Mouse (Mus musculus) testis, postnatal 14 days (tissue): Measurements from ENCODE around the gene Cxcl2.

ENCODE experiments used
- DNase-seq: peaks from one replicate; pipeline ENCODE4 v3.0.0; 2021; ENCODE audit warnings: low spot score

Cxcl2 gene

DNA sequence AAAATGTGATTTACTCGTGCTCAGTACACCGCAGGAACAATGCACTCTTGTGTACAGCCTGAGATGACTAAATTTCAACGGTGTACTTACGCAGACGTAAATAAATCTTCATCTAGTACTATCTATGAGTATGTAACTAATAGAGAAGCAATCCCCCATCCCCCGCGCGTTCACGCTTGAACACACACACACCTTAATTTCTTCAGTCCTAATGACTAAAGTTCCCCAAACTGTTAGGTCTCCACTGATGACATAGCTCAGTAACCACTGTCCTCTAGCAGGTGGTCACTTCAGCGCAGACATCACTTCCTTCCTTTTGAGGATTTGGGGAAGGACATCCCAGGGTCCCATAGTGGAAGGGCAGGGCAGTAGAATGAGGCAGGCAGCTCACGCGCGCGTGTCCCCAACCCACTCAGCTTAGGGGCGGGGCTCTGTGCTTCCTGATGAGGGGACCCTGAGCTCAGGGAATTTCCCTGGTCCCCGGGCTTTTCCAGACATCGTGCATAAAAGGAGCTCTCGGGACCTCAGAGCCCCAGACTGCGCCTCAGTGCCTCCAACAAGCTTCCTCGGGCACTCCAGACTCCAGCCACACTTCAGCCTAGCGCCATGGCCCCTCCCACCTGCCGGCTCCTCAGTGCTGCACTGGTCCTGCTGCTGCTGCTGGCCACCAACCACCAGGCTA, at the start of gene Cxcl2:
Gene Cxcl2, plus strand, starts transcription at position 533 of the 682 bp plus-strand sequence.
- DNase-seq = no peak

DNA sequence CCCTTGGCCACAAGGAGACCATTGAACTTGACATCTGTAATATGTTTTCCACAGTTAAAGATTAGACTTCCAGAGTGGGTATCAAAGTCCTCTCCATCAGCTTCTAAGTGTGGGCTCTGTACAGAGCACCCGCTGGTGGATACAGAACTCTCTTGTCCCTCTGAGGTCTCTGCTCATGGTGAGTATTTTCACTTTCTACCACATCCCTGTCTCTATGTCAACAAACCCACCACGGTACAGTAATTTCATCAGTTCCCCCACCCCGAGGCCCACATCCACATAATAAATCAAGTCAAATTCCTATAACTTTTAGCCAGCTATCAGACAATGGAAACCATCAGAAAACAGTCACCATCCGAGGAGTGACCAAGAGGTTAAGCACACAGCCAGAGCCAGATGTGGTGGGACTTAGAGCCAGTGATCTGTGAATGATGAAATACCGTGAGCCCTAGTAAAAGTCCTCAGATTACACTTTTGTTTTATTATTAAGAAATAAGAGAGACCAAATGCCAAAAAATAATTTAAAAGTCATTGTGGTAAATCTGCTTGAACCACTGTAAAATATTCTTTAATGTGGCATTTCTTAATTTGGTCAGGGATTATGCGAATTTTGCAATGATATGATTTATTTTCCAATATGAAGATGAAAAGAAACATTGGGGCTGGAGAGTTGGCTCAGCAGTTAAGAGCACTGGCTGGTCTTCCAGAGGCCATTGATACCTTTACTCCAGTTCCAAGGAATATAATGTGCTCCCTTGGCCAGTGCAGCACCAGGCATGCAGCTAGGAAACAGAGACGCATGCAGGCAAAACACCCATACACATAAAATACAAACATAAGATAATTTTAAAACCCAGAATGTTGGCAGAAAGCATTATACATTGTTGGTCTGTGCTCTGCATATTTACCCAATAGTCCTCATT, 48.1 kb upstream of the Cxcl2 start:
- DNase-seq = no peak

DNA sequence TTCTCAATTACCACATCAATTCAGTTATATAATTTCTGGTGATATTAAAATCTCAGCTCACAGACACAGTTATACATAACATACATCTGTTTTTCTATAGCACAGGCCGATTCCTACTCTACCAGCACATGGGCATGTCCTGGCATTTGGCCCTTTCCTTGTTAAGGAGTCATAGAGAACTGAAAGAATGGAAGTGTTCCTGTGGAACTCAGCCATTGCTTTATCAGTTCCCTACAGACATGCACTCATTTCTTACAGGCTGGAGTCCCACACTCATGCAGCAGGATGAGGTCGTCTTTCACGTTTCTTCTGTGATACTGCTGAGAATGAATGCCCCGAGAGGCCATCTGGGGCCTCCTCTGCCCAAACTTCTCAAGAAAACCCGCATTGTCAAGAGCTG, 46.2 kb upstream of the Cxcl2 start:
- no peak for DNase-seq

DNA sequence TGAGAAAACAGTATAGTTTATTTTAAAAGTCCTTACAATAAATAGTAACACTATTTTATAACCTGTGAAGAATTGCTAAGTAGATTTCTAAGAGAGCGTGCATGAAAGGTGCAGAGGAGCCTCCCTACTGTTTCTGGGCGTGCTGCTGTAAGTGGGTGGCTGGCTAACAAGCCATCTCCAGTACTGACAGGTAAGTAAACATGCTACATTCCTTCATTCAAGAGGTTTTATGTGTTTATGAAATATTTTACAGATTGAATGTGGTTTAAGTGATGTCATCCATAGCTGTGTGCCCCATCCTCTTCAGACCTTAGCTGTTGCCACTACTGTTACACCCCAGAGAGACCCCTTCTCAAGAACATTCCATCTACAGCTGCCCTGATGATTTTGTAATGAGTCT, 45.2 kb upstream of the Cxcl2 start:
- DNase-seq = no peak

DNA sequence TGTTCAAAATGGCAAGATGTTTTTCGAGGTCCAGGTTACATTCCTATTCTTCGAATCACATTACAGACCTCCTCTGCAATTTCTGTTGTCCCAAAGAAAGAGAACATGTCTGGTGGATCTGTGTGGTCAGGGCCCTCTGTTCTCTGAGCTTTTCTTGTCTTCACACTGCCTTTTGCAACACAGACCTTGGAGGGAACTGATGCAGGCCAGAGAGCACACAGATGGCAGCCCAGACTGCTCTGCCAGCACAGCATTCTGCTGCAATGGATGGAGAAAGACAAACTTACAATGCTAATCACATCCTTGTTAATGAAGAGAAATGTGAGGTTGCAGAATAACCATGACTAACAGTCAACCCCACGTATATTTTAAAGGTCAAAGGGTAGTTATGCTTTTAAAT, 44.6 kb upstream of the Cxcl2 start:
- no peak for DNase-seq

DNA sequence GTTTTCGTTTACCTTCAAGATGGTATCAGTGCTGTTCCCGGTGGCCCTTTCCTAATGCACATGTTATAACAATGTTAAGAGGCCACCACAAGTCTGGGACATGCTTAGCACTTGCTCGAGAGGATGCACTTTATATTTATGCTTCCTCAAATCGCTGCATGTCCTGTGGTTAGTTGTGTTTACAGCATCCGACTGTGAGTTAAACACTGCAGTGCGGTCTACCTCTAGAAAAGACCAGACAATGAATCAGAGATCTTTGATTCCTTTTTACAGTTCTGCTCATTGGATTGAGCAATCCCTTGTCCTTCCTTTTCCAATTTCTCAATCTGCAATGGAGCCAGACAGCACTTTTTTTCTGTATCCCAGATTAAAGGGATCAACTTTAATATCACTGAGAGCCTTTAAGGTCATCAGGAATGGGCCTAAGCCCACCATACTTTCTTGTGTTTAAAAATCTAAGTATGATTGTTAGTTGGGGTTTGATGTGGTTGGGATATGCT, 41.7 kb upstream of the Cxcl2 start:
- no peak for DNase-seq

DNA sequence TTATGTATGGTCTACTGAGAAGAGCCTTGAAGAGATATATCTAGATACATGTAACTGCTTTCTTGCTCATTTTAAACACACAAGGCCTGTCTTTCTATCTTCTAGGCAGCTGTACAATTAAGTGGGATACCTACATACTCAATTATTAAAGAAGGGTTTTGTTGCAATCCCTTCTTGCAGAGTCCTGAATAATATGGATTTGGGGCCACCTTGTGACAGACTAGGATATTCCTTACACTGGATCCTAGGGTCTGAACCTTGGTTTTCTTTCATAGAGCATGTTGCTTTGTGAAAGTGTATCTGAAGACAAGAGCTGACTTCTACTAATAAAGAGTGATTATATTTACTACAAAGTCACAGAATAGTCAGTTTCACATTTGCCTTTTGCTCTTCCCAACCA, 36.9 kb upstream of the Cxcl2 start:
- DNase-seq = no peak

DNA sequence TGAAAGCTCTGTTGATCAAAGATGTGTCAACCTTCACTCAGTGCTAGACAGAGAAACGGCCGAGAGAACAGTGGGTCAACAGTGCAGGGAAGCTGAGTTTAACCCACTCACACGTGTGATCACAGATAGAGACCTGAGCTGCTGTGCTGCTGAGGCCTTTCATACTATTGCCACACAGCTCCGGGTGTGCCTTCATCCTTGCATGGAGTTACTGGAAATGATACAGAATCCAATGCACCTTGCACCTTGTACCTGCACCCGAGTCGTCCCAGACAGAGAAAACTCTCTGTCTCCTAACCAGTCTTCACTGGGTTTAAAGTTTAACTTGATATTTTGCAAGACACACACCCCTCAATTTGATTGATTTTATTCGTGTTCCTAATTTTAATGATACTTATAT, 31.3 kb upstream of the Cxcl2 start:
- no peak for DNase-seq

DNA sequence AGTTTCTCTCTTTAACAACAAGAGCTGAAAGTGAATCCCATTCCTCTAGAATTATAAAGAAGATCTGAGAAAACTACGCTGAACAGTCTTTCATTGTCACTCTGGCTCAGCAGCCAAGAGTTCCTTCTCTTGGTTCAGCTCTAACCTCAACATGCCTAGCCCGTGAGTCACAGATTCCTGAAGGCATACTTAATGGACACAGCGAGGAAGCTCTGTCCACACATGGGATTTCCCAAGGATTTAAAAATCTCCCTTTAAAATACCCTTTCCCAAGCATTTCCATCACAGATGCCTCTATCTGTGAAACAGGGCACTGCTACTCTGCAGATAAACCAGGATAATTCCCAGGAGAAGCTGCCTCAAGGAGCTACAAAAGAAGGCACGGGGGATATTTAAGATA, 27.6 kb upstream of the Cxcl2 start:
- no peak for DNase-seq

DNA sequence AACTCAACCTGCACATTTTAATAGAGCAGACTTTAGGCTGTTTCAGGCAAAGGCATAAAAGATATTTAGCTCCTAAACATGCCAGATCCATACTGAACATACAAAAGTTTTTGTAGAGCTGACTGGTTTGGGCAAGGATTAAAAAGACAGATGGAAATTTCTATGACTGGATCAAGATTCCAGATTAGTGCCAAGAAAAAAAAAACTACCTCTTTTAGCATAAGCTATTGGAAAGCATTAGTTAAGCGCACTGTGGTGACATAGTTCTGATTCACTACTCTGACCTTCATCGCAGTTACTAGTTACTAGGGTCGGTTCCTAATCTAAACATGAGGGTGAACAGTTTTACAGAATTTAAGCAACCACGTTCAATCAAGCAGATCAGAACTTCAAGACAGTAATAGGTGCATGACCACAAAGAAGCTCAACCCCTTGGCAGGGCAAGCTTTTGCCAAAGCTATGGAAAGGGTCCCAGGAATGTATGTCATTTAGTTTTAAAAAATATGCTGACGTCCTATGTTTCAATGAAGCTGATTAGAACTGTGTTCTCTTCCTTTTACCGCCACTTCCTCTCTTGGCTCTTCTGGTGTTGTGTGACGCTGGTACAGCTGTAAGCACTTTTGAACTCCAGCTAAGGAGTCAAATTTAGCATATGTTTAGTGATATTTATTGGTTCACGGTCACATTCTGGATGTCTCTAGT, 27.0 kb upstream of the Cxcl2 start:
- DNase-seq = no peak

DNA sequence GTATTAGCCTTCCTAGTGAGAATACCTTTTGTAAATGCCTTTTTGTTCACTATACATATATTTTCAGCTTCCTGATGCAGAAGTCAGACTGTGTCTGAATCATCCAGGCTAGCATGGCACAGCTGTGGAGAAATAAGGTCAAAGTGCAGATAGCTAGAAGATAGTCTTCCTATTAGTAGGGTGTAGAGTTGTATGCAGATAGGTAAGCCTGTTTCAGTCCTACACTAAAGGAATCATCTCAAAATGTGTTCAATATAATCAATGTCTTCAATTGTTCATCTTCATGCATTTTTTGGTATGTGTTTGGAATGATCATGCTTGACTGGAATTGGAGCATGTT, 26.5 kb upstream of the Cxcl2 start:
- no peak for DNase-seq

DNA sequence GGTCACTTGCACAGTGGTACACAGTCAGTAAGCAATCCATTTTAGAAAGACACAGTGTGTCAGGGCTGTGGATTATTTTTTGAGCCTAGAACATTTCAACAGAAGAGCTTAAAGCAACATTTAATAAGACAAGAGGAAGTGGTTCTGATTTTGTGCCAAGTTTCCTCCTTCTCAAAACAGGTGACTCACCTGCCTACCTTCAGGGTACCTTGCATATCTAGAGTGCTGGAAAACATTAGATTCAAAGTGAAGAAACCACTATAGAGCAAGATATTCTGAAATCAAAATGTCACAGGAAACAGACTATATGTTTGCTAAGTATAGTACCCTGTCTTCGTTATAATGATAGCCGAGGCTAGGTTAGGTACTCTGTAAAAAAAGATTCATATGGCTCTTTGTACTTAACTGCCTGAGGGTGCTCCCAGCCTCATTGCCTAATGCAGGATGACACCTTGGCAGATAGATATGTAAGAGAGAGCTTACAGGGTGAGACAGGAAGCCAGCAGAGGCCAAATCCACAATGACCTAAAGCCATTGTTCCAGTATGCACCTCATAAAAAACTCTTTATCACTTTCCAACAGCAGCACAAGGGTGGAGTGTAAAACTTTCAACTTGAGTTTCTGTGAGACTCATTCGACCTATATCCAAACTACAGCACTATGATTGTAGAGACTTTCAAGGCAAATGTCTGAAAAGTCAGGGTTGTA, 24.2 kb upstream of the Cxcl2 start:
- no peak for DNase-seq

DNA sequence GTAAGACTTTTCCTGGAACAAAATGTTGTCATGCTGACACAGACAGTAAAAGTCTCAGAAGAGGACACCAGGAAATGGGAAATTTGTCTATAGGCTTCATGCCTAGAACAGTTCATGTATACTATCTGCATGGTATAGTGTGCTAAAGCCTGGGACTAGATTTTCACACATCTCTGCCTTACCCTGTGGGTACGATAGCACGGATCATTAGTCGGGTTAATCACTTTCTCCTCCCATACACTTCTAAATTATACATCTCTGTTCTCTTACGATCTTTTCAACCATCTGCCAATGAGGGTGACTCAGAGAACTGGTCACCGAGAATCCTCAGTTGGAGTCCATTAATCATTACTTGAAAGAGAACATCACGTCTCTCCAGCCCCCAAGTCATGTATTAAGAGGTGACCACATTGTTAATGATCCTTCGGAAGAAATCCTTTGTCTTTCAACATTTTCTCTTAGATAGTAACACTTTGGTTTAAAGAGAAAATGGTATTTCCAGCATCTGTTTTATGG, 23.3 kb upstream of the Cxcl2 start:
- no peak for DNase-seq

DNA sequence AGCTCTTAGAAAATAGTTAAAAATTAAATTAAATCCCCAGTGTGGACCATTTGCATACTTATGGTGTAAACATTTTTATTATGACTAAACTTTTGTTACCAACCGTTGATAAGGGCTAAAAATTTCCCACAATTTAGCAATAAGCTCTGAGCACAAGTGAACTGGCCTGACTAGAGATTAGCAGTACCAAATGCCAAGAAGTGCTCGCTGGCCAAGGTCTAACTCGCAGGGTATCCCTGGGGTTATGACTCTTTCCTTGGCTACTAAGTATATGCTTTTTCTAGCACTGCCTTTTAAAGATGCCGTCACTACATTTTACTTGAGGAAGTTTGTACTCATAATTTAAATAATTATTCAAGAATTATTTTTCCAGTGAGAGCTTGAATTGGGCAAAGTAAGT, 22.6 kb upstream of the Cxcl2 start:
- no peak for DNase-seq

DNA sequence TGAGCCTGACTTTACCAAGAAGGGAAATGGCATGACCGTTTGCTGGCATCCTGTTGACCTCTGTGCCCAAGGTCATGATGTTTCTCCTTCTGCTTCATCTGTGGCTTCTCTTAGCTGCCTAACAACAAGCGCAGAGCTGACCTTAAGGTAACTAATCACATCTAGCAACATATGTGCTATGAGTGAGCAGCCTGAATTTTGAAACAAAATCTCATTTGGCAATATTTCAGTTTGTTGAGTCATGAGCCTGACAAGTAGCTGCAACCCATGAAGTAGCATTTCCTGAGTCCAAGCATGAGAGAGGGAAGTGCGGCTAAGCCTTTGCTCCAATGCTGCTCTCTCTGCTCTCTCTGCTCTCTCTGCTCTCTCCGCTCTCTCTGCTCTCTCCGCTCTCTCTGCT, 22.0 kb upstream of the Cxcl2 start:
- no peak for DNase-seq

DNA sequence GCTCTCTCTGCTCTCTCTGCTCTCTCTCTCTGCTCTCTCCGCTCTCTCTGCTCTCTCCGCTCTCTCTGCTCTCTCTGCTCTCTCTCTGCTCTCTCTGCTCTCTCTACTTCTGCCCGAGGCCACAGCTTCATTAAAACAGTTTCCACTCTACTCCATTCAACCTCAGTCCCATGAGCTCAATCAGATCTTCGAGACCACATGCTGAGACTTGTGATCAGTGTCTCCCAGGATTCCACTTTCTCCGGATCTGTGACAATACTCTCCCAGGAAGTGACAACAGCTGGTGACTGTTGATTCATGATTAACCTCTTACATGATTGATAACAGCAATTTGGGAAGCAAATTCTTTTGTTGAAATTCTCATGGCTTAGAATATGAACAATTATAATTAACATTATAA, 21.5 kb upstream of the Cxcl2 start:
- no peak for DNase-seq

DNA sequence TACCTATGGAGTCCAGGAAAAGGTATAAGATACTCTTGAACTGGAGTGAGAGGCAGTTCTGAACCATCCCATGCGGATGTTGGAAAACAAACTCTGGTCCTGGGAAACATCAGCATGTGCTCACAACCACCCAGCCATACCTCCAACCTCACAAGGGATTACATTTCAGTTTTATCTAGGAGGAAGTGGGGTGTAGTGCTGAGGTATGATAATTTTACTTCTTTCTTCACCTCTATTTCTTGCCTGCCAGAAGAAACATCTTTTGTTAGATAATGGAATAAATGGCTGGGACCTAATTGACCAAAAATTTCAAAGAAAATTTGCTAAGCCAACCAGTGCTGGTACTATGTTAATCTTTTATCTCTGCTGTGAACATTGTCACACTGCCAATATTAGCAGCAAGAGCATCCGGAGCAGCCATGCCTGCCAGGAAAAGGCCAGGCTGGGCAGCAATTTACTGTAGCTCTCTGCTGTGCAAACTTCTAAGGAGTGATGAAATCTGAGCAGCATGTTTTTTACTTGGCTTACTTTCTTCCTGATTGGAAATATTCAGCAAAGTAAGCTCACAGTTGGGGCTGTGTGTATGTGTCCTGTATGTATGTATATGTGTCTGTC, 18.9 kb upstream of the Cxcl2 start:
- no peak for DNase-seq

DNA sequence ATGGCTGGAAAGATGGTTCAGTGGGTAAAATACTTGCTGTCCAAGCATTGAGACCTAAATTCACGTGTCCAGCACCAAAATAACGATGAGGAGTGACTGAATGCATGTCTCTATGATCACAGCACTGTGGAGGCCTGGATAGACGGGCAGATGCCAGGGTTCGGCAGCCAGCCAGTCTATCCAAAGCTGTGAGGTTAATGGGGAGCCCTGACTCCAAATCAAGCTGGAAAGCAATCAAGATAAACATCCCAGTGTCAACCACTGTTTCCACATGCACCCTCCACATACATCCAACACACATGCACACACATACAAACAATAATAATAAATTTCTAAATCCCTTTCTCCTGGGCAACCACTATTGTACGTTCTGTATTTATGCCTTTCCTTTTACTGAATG, 15.0 kb upstream of the Cxcl2 start:
- no peak for DNase-seq

DNA sequence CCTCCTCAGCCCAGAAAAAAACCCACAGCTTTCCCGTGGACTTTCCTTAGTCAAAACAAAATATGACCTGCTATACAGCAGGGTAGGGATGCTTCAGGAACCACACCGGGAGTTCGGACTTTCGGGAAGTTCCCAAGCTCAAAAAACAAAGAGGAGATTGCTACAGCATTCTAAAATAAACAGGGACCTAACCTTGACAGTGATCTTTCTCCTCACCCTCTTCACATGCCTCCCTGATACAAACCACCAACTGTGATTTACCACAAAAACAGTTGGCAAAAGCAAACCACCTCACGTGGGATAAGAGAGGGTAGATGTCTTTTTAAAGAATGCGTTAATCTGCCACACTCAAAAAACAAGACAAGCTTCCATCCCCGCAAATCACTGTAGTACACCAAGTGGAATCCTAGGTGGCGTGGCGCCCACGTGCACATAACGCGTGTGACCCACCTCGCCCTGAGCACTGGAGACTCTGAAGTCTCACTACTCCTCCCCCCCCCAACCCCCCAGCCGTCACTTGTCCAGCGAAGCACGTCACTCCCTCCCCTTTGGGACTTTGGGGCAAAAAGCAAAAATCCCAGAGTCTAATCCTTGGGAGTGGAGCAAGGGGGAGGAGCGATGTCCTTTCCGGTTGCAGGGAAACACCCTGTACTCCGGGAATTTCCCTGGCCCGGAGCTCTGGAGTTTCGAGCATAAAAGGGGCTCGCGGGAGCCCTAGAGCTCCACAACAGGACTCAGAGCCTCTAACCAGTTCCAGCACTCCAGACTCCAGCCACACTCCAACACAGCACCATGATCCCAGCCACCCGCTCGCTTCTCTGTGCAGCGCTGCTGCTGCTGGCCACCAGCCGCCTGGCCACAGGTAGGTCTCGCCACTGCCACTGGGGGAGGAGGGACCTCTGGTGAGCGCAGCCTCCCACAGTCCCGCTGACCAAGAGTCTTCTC, 12.9 kb upstream of the Cxcl2 start, which contains the start of gene Cxcl1:
Gene Cxcl1, plus strand, starts transcription at position 723 of the 945 bp plus-strand sequence.
- DNase-seq = peak; percentile 20

DNA sequence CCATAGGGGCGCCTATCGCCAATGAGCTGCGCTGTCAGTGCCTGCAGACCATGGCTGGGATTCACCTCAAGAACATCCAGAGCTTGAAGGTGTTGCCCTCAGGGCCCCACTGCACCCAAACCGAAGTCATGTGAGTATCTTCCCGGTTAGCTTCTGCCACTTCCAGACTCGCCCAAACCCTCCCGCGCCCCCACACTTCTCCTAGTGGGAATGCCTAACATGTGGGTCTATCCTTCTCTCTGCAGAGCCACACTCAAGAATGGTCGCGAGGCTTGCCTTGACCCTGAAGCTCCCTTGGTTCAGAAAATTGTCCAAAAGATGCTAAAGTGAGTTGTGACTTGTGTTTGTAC, 12.2 kb upstream of the Cxcl2 start:
- no peak for DNase-seq
